8 mouse cellular contexts compared by ENCODE assay signal in the genomic region with DNA sequence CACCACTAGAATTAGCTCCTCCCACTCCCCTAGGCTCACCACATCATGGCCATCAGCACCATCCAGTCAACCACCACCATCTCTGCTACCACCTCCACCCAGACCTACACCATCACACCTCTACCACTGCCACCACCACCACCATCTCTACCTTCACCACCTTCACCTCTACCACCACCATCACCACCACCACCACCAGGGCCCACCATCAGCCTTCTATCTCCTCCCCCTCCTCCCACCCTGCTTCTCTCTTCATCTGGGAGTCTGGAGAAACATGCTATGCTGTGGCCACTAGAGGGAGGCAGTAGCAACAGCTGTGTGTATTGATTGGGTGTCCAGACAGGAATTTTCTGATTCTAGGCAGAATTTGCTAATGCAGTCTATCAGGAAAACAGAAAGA. TPM values are rescaled to one million over a fixed set of nuclear protein-coding genes. Genes with fewer than 3 reads are reported as not detected.
DNase-seq lines count a peak whose midpoint lies in the region; ATAC-seq and TF ChIP-seq lines count a peak whose summit lies in the region.

No protein-coding gene starts in this region.

- ATAC-seq in heart, postnatal 0 days (ENCODE audit: insufficient read depth, low read depth) = 0 out of 2 replicates have a peak, but pooled peaks have one; percentile 34
- ATAC-seq in heart, embryonic 12.5 days (ENCODE audit: insufficient number of reproducible peaks, low FRiP score) = no peak
- peak; percentile 67 for ATAC-seq in forebrain, embryonic 13.5 days
- peak; percentile 67 for ATAC-seq in midbrain, embryonic 11.5 days (ENCODE audit: low FRiP score)
- ATAC-seq in monocyte, adult 5-6 weeks (replicated peaks; ENCODE audit: insufficient number of reproducible peaks, low FRiP score, low TSS enrichment, poor library complexity, severe bottlenecking) = no peak

- H3K4me3 ChIP-seq in heart, postnatal 0 days (ENCODE audit: low read depth, low read length) = no peak overlapping the region
- H3K4me3 ChIP-seq in heart, embryonic 12.5 days = no peak overlapping the region
- no peak overlapping the region for H3K4me3 ChIP-seq in forebrain, embryonic 13.5 days
- no peak overlapping the region for H3K4me3 ChIP-seq in midbrain, embryonic 11.5 days (ENCODE audit: low read depth, low read length)

- TF ChIP-seq CTCF in heart, postnatal 0 days (IDR thresholded peaks at IDR 0.05; ENCODE audit: low read depth) = peak; percentile 77

- TF ChIP-seq EP300 in heart, postnatal 0 days (IDR thresholded peaks at IDR 0.05; ENCODE audit: low read depth) = no peak

- H3K27me3 ChIP-seq in heart, postnatal 0 days (ENCODE audit: control insufficient read depth, insufficient read depth, low read length) = no peaks in the 10 kb centered on the region
- no peaks in the 10 kb centered on the region for H3K27me3 ChIP-seq in heart, embryonic 12.5 days (replicated peaks)
- H3K27me3 ChIP-seq in forebrain, embryonic 13.5 days = 0 out of 2 replicates have a peak, but pooled peaks cover 26% of the 10 kb centered on the region
- no peaks in the 10 kb centered on the region for H3K27me3 ChIP-seq in midbrain, embryonic 11.5 days (ENCODE audit: control insufficient read depth, insufficient read depth, low read length)

- H3K9ac ChIP-seq in heart, postnatal 0 days (replicated peaks; ENCODE audit: low read depth, low read length) = no peak overlapping the region
- H3K9ac ChIP-seq in heart, embryonic 12.5 days = no peak overlapping the region
- H3K9ac ChIP-seq in forebrain, embryonic 13.5 days = no peak overlapping the region
- H3K9ac ChIP-seq in midbrain, embryonic 11.5 days (ENCODE audit: low read length) = no peak overlapping the region

- peak; percentile 42 for DNase-seq in heart, postnatal 0 days (ENCODE audit: low spot score)
- peak; percentile 21 for DNase-seq in Muller cell, postnatal 12 days (ENCODE audit: inconsistent ontology term)
- peak; percentile 17 for DNase-seq in layer of hippocampus, adult 9-10 months (ENCODE audit: low spot score)
- DNase-seq in midbrain, embryonic 11.5 days (ENCODE audit: low spot score, missing footprints) = no peak
- DNase-seq in gastrocnemius, postnatal 25 days = no peak

- H3K36me3 ChIP-seq in heart, postnatal 0 days (replicated peaks; ENCODE audit: control insufficient read depth, insufficient read depth, low read length) = no peaks in the 10 kb centered on the region
- H3K36me3 ChIP-seq in heart, embryonic 12.5 days = no peaks in the 10 kb centered on the region
- no peaks in the 10 kb centered on the region for H3K36me3 ChIP-seq in forebrain, embryonic 13.5 days (ENCODE audit: poor library complexity, severe bottlenecking)
- H3K36me3 ChIP-seq in midbrain, embryonic 11.5 days (ENCODE audit: control insufficient read depth, insufficient read depth, low read length) = no peaks in the 10 kb centered on the region

- peaks cover 4% of the 10 kb centered on the region; the same call in 1 of the 2 replicates for H3K4me1 ChIP-seq in heart, postnatal 0 days (ENCODE audit: control insufficient read depth, insufficient read depth)
- H3K4me1 ChIP-seq in heart, embryonic 12.5 days (replicated peaks) = peaks cover 16% of the 10 kb centered on the region
- 0 out of 2 replicates have a peak, but pooled peaks cover 2% of the 10 kb centered on the region for H3K4me1 ChIP-seq in forebrain, embryonic 13.5 days
- no peaks in the 10 kb centered on the region for H3K4me1 ChIP-seq in midbrain, embryonic 11.5 days (ENCODE audit: control insufficient read depth, insufficient read depth, low read length)

- no peak overlapping the region for H3K4me2 ChIP-seq in heart, postnatal 0 days (ENCODE audit: low read depth, low read length)
- H3K4me2 ChIP-seq in heart, embryonic 12.5 days = no peak overlapping the region
- H3K4me2 ChIP-seq in forebrain, embryonic 13.5 days = no peak overlapping the region
- no peak overlapping the region for H3K4me2 ChIP-seq in midbrain, embryonic 11.5 days

- no peaks in the 10 kb centered on the region for H3K9me3 ChIP-seq in heart, postnatal 0 days (replicated peaks; ENCODE audit: control insufficient read depth, low read length)
- no peaks in the 10 kb centered on the region for H3K9me3 ChIP-seq in heart, embryonic 12.5 days (replicated peaks)
- no peaks in the 10 kb centered on the region for H3K9me3 ChIP-seq in forebrain, embryonic 13.5 days (replicated peaks)
- no peaks in the 10 kb centered on the region for H3K9me3 ChIP-seq in midbrain, embryonic 11.5 days (ENCODE audit: control insufficient read depth, low read length)

- H3K27ac ChIP-seq in heart, postnatal 0 days (ENCODE audit: low read depth) = no peak overlapping the region
- no peak overlapping the region for H3K27ac ChIP-seq in heart, embryonic 12.5 days (ENCODE audit: poor library complexity, severe bottlenecking)
- no peak overlapping the region for H3K27ac ChIP-seq in forebrain, embryonic 13.5 days
- no peak overlapping the region for H3K27ac ChIP-seq in midbrain, embryonic 11.5 days (ENCODE audit: low read depth, low read length)

RNA-seq across cellular contexts. Expression of gene Edar, which starts 47.9 kb away (rescaled TPM):
- total RNA-seq in heart, postnatal 0 days (2014; rRNA removed; ENCODE audit: low replicate concordance) = 0.08 TPM in 1 of 2 replicates, not detected in the other
- not detected in 2 replicates for polyA plus RNA-seq in heart, postnatal 0 days (2015; fragmentation: Nextera tagmentation; extraction: Ambion mirVana)
- polyA plus RNA-seq in heart, embryonic 12.5 days (2016; fragmentation: Nextera tagmentation; extraction: Ambion mirVana) = not detected in 2 replicates
- polyA plus RNA-seq in forebrain, embryonic 13.5 days (2015; fragmentation: Nextera tagmentation; extraction: Ambion mirVana) = 0.41 and 0.84 TPM in 2 replicates
- 0.18 and 0.59 TPM in 2 replicates for polyA plus RNA-seq in midbrain, embryonic 11.5 days (2014; fragmentation: Nextera tagmentation; extraction: Ambion mirVana)
- total RNA-seq in monocyte, adult 5-6 weeks (2017) = not detected in 3 replicates
- under 1 TPM; 0.08 to 0.11 TPM for total RNA-seq in gastrocnemius, postnatal 25 days (2021)

Comparison
In these comparisons a context has a peak if more than half of its experiments do, and no peak if none do; other contexts are left out.
1. ATAC-seq: peak in heart, postnatal 0 days (single experiment), forebrain, embryonic 13.5 days (single experiment) and midbrain, embryonic 11.5 days (single experiment); none in heart, embryonic 12.5 days (single experiment) and monocyte, adult 5-6 weeks (single experiment).
2. DNase-seq: peak in heart, postnatal 0 days (single experiment), Muller cell, postnatal 12 days (single experiment) and layer of hippocampus, adult 9-10 months (single experiment); none in midbrain, embryonic 11.5 days (single experiment) and gastrocnemius, postnatal 25 days (single experiment).